Mouse (Mus musculus): ENCODE data around the gene Smad3. TPM values are rescaled to one million over a fixed set of nuclear protein-coding genes. Genes with fewer than 3 reads are reported as not detected.

Gene Smad3
- polyA plus RNA-seq, 1 experiment: not detected

DNA sequence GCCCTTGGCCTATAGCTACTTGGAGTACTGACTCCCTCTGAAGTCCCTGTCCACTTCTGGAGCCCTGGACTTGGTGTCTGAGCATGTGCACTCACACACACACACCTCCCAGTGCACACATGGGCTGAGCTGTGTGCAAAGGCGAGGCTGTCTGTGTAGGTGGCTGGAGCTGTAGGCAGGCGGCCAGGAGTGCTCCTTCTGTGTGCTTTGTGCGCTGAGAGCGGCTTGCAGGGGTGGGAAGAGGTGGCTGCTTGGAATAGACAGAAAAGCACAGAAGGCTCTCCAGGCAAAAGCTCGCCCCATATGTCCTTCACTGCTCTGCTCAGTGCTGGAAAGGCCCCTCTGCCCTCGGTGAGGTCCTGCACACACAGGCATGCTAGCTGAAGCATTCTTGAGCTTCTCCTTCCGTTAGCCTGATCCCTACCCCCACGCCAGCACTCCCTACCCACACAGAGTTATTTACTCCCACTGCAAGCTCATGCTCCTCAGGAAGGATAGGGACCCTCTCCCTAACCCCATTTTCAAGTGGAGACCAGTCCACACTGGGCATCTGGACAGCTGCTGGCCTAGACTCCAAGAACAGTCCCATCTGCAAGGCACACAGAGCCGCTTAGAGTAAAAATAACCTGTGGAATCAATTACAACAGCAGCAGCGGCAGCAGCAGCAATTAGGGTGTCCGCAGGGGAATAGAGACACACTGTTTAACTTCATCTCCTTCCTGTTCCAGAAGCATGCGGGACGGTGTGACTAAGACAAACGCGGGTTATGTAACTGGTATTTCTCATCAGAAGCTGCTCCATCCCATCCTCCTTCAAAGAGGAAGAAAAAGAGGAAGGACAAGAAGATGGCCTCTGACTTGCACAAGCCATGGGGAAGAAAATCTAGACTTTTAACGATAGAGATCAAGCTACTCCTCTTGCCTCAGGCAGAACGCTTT, 22.4 kb upstream of the Smad3 start:
- no peak overlapping the region for H3K4me3 ChIP-seq (ENCODE audit: insufficient read depth, low read depth, low read length)
- WGBS: 20% methylated on average over 17 of the region's 17 CpGs
- TF ChIP-seq CTCF (IDR thresholded peaks at IDR 0.05; ENCODE audit: insufficient read depth, low read depth, low read length): no peak
- TF ChIP-seq POLR2A (IDR thresholded peaks at IDR 0.05; ENCODE audit: insufficient read depth, low read depth, low read length): no peak
- peaks cover 24% of the 10 kb centered on the region for H3K4me1 ChIP-seq (ENCODE audit: control insufficient read depth, insufficient read depth, low read length)
- peak overlapping the region; percentile 89 for H3K27ac ChIP-seq (ENCODE audit: insufficient read depth, low read depth, low read length)

DNA sequence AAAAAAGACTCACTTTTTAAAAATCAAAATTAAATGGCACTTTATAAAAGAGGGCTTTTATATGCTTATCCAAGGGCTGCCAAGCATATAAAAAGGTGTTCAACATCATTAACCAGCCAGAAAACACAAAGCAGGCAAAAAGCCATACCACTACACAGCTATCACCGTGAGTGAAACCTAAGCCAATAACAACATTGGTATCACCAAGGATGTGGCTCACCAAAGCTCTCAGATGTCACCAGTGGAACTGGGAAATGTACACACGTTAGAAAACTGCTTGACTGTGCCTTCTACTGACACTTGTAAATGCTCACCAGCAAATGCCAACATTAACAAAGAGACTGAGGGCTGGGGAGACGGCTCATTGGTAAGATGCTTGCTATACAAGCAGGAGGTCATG, 18.9 kb upstream of the Smad3 start:
- Histone ChIP-seq H3K27ac (ENCODE audit: insufficient read depth, low read depth, low read length) (no peak overlapping the region), H3K4me3 (ENCODE audit: insufficient read depth, low read depth, low read length) (no peak overlapping the region), H3K4me1 (ENCODE audit: control insufficient read depth, insufficient read depth, low read length) (peaks cover 31% of the 10 kb centered on the region)
- WGBS: 83% methylated on average over 3 of the region's 3 CpGs
- TF ChIP-seq POLR2A (IDR thresholded peaks at IDR 0.05; ENCODE audit: insufficient read depth, low read depth, low read length) (no peak), CTCF (IDR thresholded peaks at IDR 0.05; ENCODE audit: insufficient read depth, low read depth, low read length) (no peak)

DNA sequence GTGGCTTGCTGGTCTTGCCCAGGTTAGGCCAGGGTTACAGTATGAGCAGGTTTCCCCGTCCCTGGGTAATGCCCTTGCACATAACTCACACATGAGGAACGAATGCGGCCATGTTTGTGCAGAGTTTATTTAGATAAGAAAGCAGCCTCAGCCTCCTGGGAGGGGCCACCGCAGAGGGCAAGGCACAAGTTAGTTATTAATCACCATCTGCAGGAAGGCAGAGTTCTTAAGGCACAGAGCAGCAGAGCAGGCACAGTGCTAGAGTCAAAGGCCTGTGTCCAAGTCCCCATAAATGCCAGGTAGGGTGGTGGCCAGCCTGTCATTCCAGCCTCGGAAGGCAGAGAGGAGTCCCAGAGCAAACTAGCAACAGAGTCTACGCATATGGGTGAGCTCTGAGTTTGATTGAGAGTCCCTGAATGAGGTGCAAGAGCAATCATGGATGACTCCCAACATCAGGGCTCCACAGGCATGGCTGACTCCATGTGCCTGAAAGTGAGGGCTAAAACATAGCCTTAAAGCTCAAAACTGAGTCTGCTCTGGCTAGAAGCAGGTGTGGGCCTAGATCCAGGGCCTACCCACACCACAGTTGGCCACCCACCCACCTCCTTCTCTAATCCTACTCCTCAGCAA, 17.2 kb upstream of the Smad3 start:
- H3K27ac ChIP-seq (ENCODE audit: insufficient read depth, low read depth, low read length): no peak overlapping the region
- TF ChIP-seq CTCF (IDR thresholded peaks at IDR 0.05; ENCODE audit: insufficient read depth, low read depth, low read length): no peak
- no peak for TF ChIP-seq POLR2A (IDR thresholded peaks at IDR 0.05; ENCODE audit: insufficient read depth, low read depth, low read length)

DNA sequence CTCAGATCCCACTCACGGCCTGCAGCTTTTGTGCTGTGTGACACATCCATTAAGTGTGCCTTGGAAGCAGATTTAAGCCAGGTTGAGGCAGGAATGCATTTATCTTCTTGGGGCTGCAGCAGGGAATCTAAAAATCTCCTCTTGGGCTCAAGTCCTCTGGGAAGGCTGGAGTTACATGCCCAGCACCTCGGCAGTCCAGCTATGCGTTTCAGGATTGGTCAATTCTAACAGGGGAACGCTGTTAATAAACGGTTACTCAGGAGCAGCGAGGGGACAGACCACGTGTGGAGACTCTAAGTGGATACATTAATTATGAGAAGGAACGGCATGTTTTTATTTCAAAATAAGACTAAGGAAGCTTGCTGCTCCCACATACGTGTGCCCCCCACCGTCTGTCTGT, 14.7 kb upstream of the Smad3 start:
- WGBS: 66% methylated on average over 10 of the region's 10 CpGs
- no peak for TF ChIP-seq POLR2A (IDR thresholded peaks at IDR 0.05; ENCODE audit: insufficient read depth, low read depth, low read length)
- TF ChIP-seq CTCF (IDR thresholded peaks at IDR 0.05; ENCODE audit: insufficient read depth, low read depth, low read length): no peak
- H3K27ac ChIP-seq (ENCODE audit: insufficient read depth, low read depth, low read length): no peak overlapping the region

More for the DNA sequence above, 17.2 kb upstream of the Smad3 start:
- 95% methylated on average over 6 of the region's 6 CpGs for WGBS
- Histone ChIP-seq H3K4me3 (ENCODE audit: insufficient read depth, low read depth, low read length) (no peak overlapping the region), H3K4me1 (ENCODE audit: control insufficient read depth, insufficient read depth, low read length) (peaks cover 20% of the 10 kb centered on the region)

DNA sequence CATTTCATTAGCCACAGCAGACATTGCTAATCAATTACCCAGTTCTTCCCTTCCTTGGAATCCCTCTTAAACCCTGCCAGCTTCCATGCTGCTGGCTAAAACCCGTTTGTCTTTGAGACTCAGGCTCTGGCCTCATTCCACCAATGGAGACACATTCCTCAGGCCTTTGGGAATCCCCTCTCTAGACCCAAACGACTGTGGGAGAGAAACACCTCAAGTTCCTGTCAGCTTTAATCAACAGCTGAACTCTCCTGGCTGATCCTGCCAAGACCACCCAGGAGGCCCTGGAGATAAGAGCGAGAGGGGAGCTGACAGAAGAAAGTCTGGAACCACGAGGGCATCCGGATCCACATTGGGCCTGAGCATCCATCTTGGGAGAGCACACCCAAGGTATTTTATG, 13.9 kb upstream of the Smad3 start:
- no peak overlapping the region for H3K4me3 ChIP-seq (ENCODE audit: insufficient read depth, low read depth, low read length)
- peaks cover 13% of the 10 kb centered on the region for H3K4me1 ChIP-seq (ENCODE audit: control insufficient read depth, insufficient read depth, low read length)
- TF ChIP-seq POLR2A (IDR thresholded peaks at IDR 0.05; ENCODE audit: insufficient read depth, low read depth, low read length) (no peak), CTCF (IDR thresholded peaks at IDR 0.05; ENCODE audit: insufficient read depth, low read depth, low read length) (no peak)
- 71% methylated on average over 5 of the region's 5 CpGs for WGBS
- H3K27ac ChIP-seq (ENCODE audit: insufficient read depth, low read depth, low read length): no peak overlapping the region

More for the DNA sequence above, 14.7 kb upstream of the Smad3 start:
- H3K4me3 ChIP-seq (ENCODE audit: insufficient read depth, low read depth, low read length): no peak overlapping the region
- peaks cover 13% of the 10 kb centered on the region for H3K4me1 ChIP-seq (ENCODE audit: control insufficient read depth, insufficient read depth, low read length)

DNA sequence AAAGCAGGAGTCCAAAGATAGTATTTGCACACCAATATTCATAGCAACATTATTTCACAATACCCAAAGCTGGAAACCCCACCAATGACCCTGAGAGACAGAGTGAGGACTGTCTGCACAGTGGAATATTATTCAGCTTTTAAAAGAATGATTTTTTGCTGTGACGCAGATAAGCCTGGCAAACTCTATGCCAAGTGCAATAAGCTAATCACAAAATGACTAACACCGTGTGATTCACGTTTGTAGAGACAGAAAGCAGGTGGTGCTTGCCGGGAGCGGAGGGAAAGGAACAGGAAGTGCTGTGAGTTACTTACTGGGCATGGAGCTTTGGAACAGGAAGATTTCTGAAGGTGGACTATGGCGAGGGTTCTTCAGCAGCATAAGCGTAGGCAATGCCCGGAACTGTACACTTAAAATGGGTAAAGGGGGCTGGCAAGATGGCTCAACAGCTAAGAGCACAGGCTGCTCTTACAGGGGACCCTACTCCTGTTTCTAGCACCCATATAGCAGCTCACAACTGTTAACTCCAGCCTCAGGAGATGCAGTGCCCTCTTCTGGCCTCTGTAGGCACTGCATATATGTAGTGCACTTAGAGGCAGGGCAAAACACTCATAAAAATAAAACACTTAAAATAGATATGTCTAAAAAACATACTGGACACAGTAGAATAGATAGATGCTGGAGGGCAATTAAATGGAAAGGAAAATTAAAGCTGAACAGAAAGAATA, 3.7 kb upstream of the Smad3 start:
- no peak for TF ChIP-seq POLR2A (IDR thresholded peaks at IDR 0.05; ENCODE audit: insufficient read depth, low read depth, low read length)
- TF ChIP-seq CTCF (IDR thresholded peaks at IDR 0.05; ENCODE audit: insufficient read depth, low read depth, low read length): no peak
- WGBS: 82% methylated on average over 8 of the region's 8 CpGs
- no peak overlapping the region for H3K4me3 ChIP-seq (ENCODE audit: insufficient read depth, low read depth, low read length)
- no peak overlapping the region for H3K27ac ChIP-seq (ENCODE audit: insufficient read depth, low read depth, low read length)
- peaks cover 9% of the 10 kb centered on the region for H3K4me1 ChIP-seq (ENCODE audit: control insufficient read depth, insufficient read depth, low read length)

DNA sequence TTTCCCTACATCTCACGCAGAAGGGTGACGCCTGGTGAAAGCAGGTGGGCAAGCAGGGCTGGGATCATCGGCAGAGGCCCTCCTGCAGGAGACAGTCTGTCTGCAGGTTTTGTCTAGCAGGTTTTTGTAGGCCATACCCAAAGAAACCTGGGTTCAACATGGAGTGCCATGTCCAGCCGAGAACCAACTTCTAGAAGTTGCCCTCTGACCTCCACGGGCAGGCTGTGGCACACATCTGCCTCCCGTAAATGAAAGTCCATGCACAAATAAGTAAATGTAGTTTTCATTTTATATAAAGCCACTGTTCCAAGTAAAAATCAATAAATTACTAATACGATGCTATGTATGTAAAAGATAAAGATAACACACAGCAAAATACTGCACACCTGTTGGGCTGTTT, 3.0 kb upstream of the Smad3 start:
- no peak for TF ChIP-seq CTCF (IDR thresholded peaks at IDR 0.05; ENCODE audit: insufficient read depth, low read depth, low read length)
- no peak for TF ChIP-seq POLR2A (IDR thresholded peaks at IDR 0.05; ENCODE audit: insufficient read depth, low read depth, low read length)
- H3K4me1 ChIP-seq (ENCODE audit: control insufficient read depth, insufficient read depth, low read length): peaks cover 15% of the 10 kb centered on the region
- WGBS: 99% methylated on average over 7 of the region's 7 CpGs
- H3K4me3 ChIP-seq (ENCODE audit: insufficient read depth, low read depth, low read length): no peak overlapping the region
- no peak overlapping the region for H3K27ac ChIP-seq (ENCODE audit: insufficient read depth, low read depth, low read length)

DNA sequence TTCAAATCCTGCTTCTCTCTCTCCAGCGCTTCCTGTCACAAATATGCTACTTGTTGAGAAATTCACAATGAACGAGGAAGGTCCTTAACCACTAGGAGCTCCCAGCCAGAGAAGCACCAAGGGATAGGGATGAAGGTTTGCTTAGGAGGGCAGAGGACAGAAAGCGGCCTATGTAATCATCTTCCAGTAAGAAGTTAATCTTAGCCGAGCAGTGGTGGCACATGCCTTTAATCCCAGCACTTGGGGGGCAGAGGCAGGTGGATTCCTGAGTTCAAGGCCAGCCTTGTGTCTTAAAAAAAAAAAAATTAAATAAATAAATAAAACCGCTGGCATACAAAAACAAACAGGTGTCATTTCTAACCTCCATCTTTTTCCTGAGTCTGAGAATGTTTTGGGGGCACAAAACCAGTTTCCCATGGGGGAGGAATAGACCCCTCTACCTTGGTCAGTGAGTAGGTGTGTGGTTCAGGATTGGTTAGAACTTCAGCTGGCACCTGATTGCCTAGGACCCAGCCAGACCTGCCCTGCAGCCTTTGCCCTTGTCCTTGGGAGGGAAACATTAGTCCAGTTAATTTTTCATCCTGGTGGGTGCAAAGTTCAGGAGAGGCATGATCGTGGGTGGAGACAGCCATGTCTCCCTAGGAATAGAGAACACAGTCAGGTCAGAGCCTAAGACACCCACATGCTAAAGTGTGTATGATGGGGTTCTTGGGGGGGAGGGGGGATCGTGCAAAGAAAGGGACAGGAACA, 2.4 kb upstream of the Smad3 start:
- TF ChIP-seq CTCF (IDR thresholded peaks at IDR 0.05; ENCODE audit: insufficient read depth, low read depth, low read length) (no peak), POLR2A (IDR thresholded peaks at IDR 0.05; ENCODE audit: insufficient read depth, low read depth, low read length) (no peak)
- WGBS: 93% methylated on average over 7 of the region's 7 CpGs

More for the DNA sequence above, 2.4 kb upstream of the Smad3 start:
- H3K4me3 ChIP-seq (ENCODE audit: insufficient read depth, low read depth, low read length): no peak overlapping the region
- no peak overlapping the region for H3K27ac ChIP-seq (ENCODE audit: insufficient read depth, low read depth, low read length)
- peaks cover 20% of the 10 kb centered on the region for H3K4me1 ChIP-seq (ENCODE audit: control insufficient read depth, insufficient read depth, low read length)
